Mouse (Mus musculus) heart, embryonic 12.5 days (tissue): ENCODE results near the gene Stk4. TPM values are rescaled to one million over a fixed set of nuclear protein-coding genes. Genes with fewer than 3 reads are reported as not detected.

Experiments used
- ATAC-seq: fragments of 200-750 bp; cut with Nextera tagmentation; 2 replicates; pipeline ENCODE4 v1.8.0; 2017; ENCODE audit warnings: moderate TSS enrichment, moderate library complexity; ENCODE audit not compliant: insufficient number of reproducible peaks, low FRiP score
- H3K27ac ChIP-seq: fragments of 300-500 bp; sonication (generic); 2 replicates; pipeline ENCODE4 v1.5.1; 2016; ENCODE audit warnings: mild to moderate bottlenecking, moderate library complexity; ENCODE audit not compliant: poor library complexity, severe bottlenecking
- H3K27me3 ChIP-seq: fragments of 300-500 bp; sonication (generic); replicated peaks from 2 replicates; pipeline ENCODE4 v1.6.1; 2016; ENCODE audit warnings: mild to moderate bottlenecking, moderate library complexity
- H3K36me3 ChIP-seq: fragments of 300-500 bp; sonication (generic); 2 replicates; pipeline ENCODE4 v1.6.1; 2016; ENCODE audit warnings: mild to moderate bottlenecking, moderate library complexity
- H3K4me1 ChIP-seq: fragments of 300-500 bp; sonication (generic); replicated peaks from 2 replicates; pipeline ENCODE4 v1.6.1; 2016; ENCODE audit warnings: mild to moderate bottlenecking
- H3K4me2 ChIP-seq: fragments of 300-500 bp; sonication (generic); 2 replicates; pipeline ENCODE4 v1.6.1; 2016; ENCODE audit warnings: mild to moderate bottlenecking, moderate library complexity
- H3K4me3 ChIP-seq: fragments of 300-500 bp; sonication (generic); 2 replicates; pipeline ENCODE4 v1.5.1; 2016; ENCODE audit warnings: mild to moderate bottlenecking
- H3K9ac ChIP-seq: fragments of 300-500 bp; sonication (generic); 2 replicates; pipeline ENCODE4 v1.6.1; 2016; ENCODE audit warnings: mild to moderate bottlenecking, moderate library complexity
- H3K9me3 ChIP-seq: fragments of 300-500 bp; sonication (generic); replicated peaks from 2 replicates; pipeline ENCODE4 v1.6.1; 2016; ENCODE audit warnings: mild to moderate bottlenecking, moderate library complexity
- WGBS: fragments of 180-500 bp; shearing (Covaris S2); methylation state at CpG from one replicate; pipeline ENCODE4 v1.1.7; 2016; 5-methylcytosine and 5-hydroxymethylcytosine counted together
- polyA plus RNA-seq: library from polyadenylated mRNA; unstranded; fragments of >200 nt; fragmentation: Nextera tagmentation; extraction: Ambion mirVana; gene quantifications from 2 replicates; pipeline ENCODE4 v1.2.1, GENCODE M21; 2016

The Stk4 gene
- polyA plus RNA-seq, 1 experiment from 2014 or later, result 22.1 TPM

DNA sequence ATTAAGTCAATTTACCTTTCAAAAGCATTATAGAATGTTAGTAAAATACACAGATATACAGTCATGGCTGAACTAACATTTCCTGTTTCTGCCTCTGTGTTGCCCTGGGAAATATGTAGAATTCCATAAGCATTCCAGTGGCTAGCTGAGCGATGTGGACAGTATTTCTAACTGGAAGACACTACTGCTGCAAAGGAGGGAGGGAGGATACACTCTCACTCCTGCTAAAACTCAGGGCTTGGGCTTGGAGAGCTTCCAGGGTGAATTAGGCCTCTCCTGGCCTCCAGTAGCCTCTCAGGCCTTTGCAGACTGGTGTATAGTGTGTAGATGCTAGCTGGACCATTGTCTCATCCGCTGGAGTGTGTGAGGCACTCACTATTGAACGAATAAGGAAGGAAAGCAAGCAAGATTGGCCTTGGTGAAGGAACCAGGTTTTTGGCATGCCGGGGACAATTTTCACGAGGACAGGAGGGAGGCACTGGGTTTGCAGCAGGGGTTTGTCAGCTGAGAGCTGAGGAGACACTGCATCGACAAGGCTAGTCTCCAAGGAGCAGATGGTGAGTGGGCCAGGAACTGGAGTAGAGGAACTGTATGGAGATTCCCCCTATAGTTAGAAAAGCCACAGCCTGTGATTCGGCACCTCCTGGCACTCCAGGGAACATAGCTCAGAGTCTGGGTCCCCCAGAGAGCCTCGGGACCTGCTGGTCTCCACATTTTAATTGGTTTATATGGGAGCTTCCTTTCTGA, 104.7 kb downstream of the Stk4 start:
- no peak for ATAC-seq
- 61% methylated on average over 8 of the region's 8 CpGs for WGBS
- no peaks in the 10 kb centered on the region for H3K9me3 ChIP-seq
- H3K9ac ChIP-seq, result no peak overlapping the region
- H3K4me2 ChIP-seq, result no peak overlapping the region
- no peak overlapping the region for H3K27ac ChIP-seq
- no peak overlapping the region for H3K4me3 ChIP-seq
- no peaks in the 10 kb centered on the region for H3K36me3 ChIP-seq
- H3K27me3 ChIP-seq, result peaks cover 40% of the 10 kb centered on the region
- peaks cover 24% of the 10 kb centered on the region for H3K4me1 ChIP-seq

DNA sequence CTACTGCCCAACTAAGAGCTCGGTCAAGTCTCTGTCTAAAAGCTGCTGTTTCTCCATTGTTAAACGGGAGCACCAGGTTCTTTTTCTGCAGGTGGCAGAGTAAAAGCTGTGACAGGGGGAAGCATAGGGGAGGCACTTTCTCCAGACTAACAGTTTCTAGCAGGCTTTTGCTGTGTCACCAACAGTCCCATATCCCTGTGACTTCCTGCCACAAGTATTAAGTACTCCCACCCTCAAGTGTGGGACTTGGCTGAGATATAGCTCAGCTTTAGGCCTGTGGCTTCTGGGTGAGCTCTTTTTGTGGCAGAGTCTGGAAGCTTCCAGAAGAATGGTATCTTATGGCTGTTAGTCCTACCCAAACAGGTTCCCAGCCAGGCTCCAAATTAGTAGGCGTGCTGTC, 105.7 kb downstream of the Stk4 start:
- no peak for ATAC-seq
- no peaks in the 10 kb centered on the region for H3K9me3 ChIP-seq
- H3K27ac ChIP-seq, result no peak overlapping the region
- no peak overlapping the region for H3K4me3 ChIP-seq
- WGBS, result 73% methylated on average over 3 of the region's 3 CpGs
- peaks cover 21% of the 10 kb centered on the region for H3K4me1 ChIP-seq
- H3K9ac ChIP-seq, result no peak overlapping the region
- no peak overlapping the region for H3K4me2 ChIP-seq
- no peaks in the 10 kb centered on the region for H3K36me3 ChIP-seq
- peaks cover 30% of the 10 kb centered on the region for H3K27me3 ChIP-seq

DNA sequence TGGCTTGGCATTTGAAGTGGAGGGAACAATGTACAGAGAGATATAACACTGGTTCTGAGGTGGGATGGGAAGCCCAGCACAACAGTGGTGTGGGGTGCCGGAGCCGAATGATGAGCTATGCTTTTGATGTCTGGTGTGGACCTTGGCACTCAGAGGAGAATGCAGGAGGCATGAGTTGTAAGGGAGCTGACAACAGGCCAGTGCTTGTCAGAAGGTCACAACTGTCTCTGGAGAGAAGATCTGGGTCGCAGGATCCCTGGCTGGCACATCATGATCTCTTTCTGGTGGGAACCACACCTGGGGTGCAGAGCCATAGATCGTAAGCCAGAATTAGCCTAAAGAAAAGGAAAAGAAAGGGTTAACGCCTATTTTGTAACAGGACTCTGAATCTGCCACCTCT, 107.7 kb downstream of the Stk4 start:
- H3K4me1 ChIP-seq, result peaks cover 13% of the 10 kb centered on the region
- no peak overlapping the region for H3K27ac ChIP-seq
- peaks cover 18% of the 10 kb centered on the region for H3K27me3 ChIP-seq
- H3K9me3 ChIP-seq, result no peaks in the 10 kb centered on the region
- no peak overlapping the region for H3K4me2 ChIP-seq
- no peak overlapping the region for H3K9ac ChIP-seq
- ATAC-seq, result no peak
- H3K4me3 ChIP-seq, result no peak overlapping the region
- H3K36me3 ChIP-seq, result no peaks in the 10 kb centered on the region
- 72% methylated on average over 5 of the region's 5 CpGs for WGBS

DNA sequence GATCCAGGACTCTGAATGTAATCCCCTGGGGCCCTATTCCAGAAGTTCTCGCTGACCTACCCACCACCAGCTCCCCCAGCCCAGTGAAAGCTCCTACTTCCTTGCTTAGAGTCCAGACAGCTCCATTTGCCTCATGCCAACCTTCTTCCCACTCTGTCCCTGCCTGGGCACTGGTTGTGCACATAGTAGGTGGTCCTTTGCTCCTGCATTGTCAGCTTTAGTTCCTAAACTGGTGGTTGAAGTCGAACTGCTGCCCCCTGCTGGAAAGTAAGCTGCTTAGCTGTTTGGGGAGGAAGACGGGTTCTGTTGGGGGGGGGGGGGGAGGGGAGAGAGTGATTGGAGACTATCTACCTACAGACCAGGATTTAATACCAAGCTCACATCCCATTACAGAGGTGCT, 110.0 kb downstream of the Stk4 start:
- no peaks in the 10 kb centered on the region for H3K9me3 ChIP-seq
- H3K27ac ChIP-seq, result no peak overlapping the region
- no peak overlapping the region for H3K4me3 ChIP-seq
- H3K36me3 ChIP-seq, result no peaks in the 10 kb centered on the region
- H3K4me1 ChIP-seq, result no peaks in the 10 kb centered on the region
- ATAC-seq, result no peak
- H3K9ac ChIP-seq, result no peak overlapping the region
- WGBS, result 40% methylated on average over 3 of the region's 3 CpGs
- no peak overlapping the region for H3K4me2 ChIP-seq
- H3K27me3 ChIP-seq, result peaks cover 18% of the 10 kb centered on the region

DNA sequence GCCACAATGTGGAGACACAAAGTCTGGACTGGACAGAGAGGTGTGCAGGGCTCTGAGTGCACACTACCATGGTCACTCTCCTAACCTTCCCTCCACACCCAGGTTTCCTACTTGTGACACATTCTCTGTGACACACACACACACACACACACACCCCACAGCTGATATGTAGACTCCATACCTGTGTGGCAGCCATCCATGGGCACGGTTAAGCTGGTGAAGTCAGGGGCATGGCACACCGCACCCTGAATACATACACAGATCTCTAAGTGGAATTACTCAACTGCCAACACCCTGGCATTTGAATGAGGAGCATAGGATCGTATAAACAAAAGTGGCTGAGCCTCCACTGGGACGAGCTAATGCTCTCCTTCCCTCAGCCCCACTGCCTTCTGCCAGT, 110.6 kb downstream of the Stk4 start:
- H3K4me1 ChIP-seq, result no peaks in the 10 kb centered on the region
- H3K4me2 ChIP-seq, result no peak overlapping the region
- H3K36me3 ChIP-seq, result no peaks in the 10 kb centered on the region
- no peak overlapping the region for H3K4me3 ChIP-seq
- H3K9ac ChIP-seq, result no peak overlapping the region
- H3K27ac ChIP-seq, result no peak overlapping the region
- H3K9me3 ChIP-seq, result no peaks in the 10 kb centered on the region
- 82% methylated on average over 4 of the region's 4 CpGs for WGBS
- peaks cover 20% of the 10 kb centered on the region for H3K27me3 ChIP-seq
- ATAC-seq, result no peak

DNA sequence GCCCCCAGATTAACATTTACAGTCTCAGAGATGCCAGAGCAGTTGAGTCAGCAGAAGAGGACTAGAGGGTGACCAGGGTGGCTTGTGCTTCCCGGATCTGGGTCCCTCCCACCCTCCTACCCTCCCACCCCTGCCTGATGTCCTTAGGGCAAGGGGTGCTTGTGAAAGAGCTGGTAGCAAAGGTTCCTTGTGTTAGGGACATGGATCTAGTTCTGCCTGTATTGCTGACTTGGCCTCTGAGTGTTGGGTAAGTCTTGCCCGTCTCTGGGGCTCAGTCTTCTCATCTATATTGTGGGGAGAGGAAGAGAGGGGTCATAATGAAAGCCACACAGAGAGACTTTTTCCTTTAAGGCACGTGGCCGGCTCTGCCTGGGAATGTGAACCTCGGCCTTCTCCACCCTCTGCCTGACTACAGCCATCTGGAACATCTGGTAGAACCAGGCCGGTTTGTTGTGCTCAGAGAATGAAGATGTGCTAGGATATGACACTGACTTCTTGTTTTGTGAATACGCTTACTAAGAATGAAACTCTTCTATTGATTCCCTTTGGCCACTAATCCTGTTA, 112.7 kb downstream of the Stk4 start, which contains the start of gene Wfdc5:
Gene Wfdc5, minus strand, starts transcription at position 51 of the 564 bp plus-strand sequence.
- Histone ChIP-seq H3K9me3 (no peaks in the 10 kb centered on the region), H3K4me1 (no peaks in the 10 kb centered on the region), H3K27ac (no peak within 1 kb of the TSS), H3K27me3 (peaks cover 10% of the 10 kb centered on the region), H3K4me3 (no peak within 1 kb of the TSS), H3K36me3 (no peaks in the 10 kb centered on the region), H3K9ac (no peak within 1 kb of the TSS), H3K4me2 (no peak within 1 kb of the TSS)
- no peak for ATAC-seq
- 76% methylated on average over 7 of the region's 7 CpGs for WGBS

DNA sequence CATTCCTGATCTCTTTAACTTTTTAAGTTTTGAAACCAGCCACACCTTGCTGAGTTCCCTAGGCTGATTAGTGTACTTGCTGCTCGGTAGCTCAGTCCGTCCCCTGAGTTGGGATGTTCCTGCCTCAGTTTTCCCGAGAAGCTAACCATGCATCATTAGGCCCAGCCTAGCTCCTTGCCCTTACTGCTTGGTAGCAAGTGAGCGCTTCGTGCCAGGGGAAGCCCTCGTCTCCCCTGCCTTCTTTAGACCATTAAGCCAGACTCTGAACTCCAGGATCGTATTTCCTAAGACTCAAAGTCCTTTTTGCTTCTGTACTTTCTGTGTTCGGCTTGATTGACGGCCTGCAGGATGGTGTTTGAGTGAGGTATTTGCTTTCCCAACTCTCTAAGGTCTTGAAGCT, 113.2 kb downstream of the Stk4 start:
- H3K9ac ChIP-seq, result no peak overlapping the region
- no peak for ATAC-seq
- H3K36me3 ChIP-seq, result no peaks in the 10 kb centered on the region
- H3K4me1 ChIP-seq, result no peaks in the 10 kb centered on the region
- no peak overlapping the region for H3K4me2 ChIP-seq
- peaks cover 6% of the 10 kb centered on the region for H3K27me3 ChIP-seq
- H3K27ac ChIP-seq, result no peak overlapping the region
- no peak overlapping the region for H3K4me3 ChIP-seq
- WGBS, result 65% methylated on average over 9 of the region's 9 CpGs
- H3K9me3 ChIP-seq, result no peaks in the 10 kb centered on the region

DNA sequence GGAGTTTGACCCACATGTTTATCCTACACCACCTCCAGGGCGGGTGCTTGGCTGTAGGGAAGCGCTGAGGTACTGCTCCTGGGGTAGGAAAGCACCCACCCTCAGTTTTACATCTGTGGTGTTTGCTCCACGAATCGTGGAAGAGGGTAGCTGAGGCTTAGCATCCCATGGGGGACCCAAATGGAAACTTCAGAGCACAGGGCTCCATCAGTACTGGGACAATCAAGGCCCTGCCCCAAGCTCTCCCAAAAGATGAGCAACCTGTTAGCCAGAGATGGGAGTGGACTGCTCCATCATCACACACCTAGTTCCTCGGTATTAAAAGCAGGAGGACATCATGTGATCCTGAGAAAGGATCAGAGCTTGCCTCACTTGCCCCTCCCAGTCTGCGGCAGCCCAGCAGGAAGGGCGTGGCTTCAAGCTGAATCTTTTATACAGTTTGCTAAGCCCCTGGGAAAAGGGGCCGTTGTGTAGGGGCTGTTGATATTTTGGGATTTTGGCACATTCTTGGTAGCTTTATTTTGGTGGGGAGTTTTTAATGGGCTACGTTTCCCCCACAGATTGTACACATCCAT, 114.1 kb downstream of the Stk4 start:
- 29% methylated on average over 9 of the region's 9 CpGs for WGBS
- no peak overlapping the region for H3K27ac ChIP-seq
- no peak for ATAC-seq
- H3K4me1 ChIP-seq, result no peaks in the 10 kb centered on the region
- H3K9ac ChIP-seq, result no peak overlapping the region
- peaks cover 2% of the 10 kb centered on the region for H3K27me3 ChIP-seq
- H3K4me2 ChIP-seq, result no peak overlapping the region
- 0 out of 2 replicates have a peak, but pooled peaks cover 3% of the 10 kb centered on the region for H3K9me3 ChIP-seq
- H3K36me3 ChIP-seq, result no peaks in the 10 kb centered on the region
- no peak overlapping the region for H3K4me3 ChIP-seq

DNA sequence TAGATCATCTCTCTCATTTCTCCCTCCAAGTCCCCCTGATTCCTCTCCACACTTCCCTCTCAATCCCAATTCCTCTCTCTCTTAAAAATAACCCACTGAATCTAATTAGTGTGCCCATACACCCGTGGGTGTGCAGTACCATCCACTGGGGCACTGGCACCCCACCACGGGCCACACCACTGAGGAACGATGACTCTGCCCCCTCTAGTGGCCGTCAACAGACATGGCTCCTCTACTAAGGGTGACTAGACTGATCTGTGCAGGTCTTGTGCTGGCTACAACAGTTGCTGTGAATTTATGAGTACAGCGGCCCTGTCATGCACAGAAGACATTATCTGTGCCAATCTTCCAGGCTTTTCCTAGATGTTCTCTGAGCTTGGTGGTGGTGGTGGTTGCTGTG, 118.6 kb downstream of the Stk4 start:
- ATAC-seq, result no peak
- Histone ChIP-seq H3K4me3 (no peak overlapping the region), H3K27ac (no peak overlapping the region), H3K36me3 (no peaks in the 10 kb centered on the region), H3K9ac (no peak overlapping the region), H3K9me3 (0 out of 2 replicates have a peak, but pooled peaks cover 8% of the 10 kb centered on the region), H3K4me2 (no peak overlapping the region), H3K4me1 (no peaks in the 10 kb centered on the region), H3K27me3 (0 out of 2 replicates have a peak, but pooled peaks cover 2% of the 10 kb centered on the region)
- WGBS, result 22% methylated on average over 5 of the region's 5 CpGs

DNA sequence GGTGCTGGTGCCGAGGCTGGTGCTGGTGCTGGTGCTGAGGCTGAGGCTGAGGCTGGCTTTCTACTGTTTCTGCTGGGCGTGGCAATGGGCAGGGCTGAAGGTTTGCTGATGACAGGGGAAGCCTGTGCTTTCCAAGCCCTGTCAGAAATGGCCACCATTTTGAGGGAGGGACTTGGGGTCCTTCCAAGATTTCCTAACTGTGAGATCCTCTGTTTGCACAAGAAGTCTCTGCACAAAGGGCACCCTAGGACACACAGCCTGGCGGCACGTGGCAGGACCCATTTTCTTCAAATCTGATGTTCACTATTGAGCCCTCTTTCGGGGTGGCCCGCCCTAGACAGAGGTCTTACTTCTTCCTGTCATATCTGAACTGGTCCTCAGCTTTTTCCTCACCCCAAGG, 120.5 kb downstream of the Stk4 start, which contains the start of gene Wfdc12:
Gene Wfdc12, minus strand, starts transcription at position 33 of the 400 bp plus-strand sequence.
- Histone ChIP-seq H3K4me1 (no peaks in the 10 kb centered on the region), H3K36me3 (no peaks in the 10 kb centered on the region), H3K4me2 (no peak within 1 kb of the TSS), H3K27me3 (0 out of 2 replicates have a peak, but pooled peaks cover under 1% of the 10 kb centered on the region), H3K9me3 (0 out of 2 replicates have a peak, but pooled peaks cover 8% of the 10 kb centered on the region), H3K4me3 (no peak within 1 kb of the TSS), H3K9ac (no peak within 1 kb of the TSS), H3K27ac (no peak within 1 kb of the TSS)
- 84% methylated on average over 6 of the region's 6 CpGs for WGBS
- ATAC-seq, result no peak

DNA sequence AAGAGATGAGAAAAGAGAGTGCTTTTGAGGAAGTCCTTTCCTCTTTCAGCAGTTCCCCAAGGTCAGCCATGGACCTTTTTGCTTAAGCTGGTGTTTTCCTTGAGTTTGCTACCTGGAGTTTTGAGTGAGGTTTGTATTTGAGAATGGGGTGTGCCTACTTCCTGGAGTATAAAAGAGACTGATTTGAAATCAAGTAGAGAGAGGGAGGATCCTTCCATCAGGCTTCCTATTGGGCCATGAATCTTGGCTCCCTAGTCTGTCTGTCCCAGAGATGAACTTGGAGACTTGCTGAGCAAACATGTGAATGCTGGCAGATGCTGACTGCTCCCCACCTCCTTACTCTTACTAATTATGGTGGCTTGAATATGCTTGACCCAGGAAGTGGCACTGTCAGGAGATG, 122.2 kb downstream of the Stk4 start:
- no peaks in the 10 kb centered on the region for H3K4me1 ChIP-seq
- no peaks in the 10 kb centered on the region for H3K36me3 ChIP-seq
- no peaks in the 10 kb centered on the region for H3K27me3 ChIP-seq
- no peak overlapping the region for H3K9ac ChIP-seq
- H3K27ac ChIP-seq, result no peak overlapping the region
- no peak overlapping the region for H3K4me3 ChIP-seq
- no peak overlapping the region for H3K4me2 ChIP-seq
- 0 out of 2 replicates have a peak, but pooled peaks cover 8% of the 10 kb centered on the region for H3K9me3 ChIP-seq
- no peak for ATAC-seq
